ENCODE assay signal across 19 mouse cellular contexts in genomic region chr11:34726699-34727347, GRCm38 (mm10). TPM values are rescaled to one million over a fixed set of nuclear protein-coding genes. Genes with fewer than 3 reads are reported as not detected.
DNase-seq lines count a peak whose midpoint lies in the region; ATAC-seq and TF ChIP-seq lines count a peak whose summit lies in the region.
"Had no signal": no experiment of that assay in that cellular context is flagged by ENCODE, and none has a peak within 500 bp of the region (broad histone marks: within the 10 kb centered on the region; RNA-seq: fewer than 3 reads in every experiment).

No protein-coding gene starts in this region.

- H3K4me2 ChIP-seq in limb, embryonic 11.5 days (ENCODE audit: low read depth, severe bottlenecking), result no peak overlapping the region
- peak overlapping the region; percentile 43 for H3K4me2 ChIP-seq in liver, embryonic 12.5 days
- no peak overlapping the region for H3K4me2 ChIP-seq in liver, postnatal 0 days (ENCODE audit: low read depth, low read length)
- H3K4me2 ChIP-seq in hindbrain, embryonic 14.5 days (replicated peaks), result no peak overlapping the region
- no peak overlapping the region for H3K4me2 ChIP-seq in kidney, embryonic 16.5 days (replicated peaks; ENCODE audit: low read depth, low read length)
- H3K4me2 ChIP-seq: embryonic facial prominence, embryonic 13.5 days; forebrain, embryonic 13.5 days; heart, embryonic 12.5 days had no signal

- TF ChIP-seq POLR2A in bone marrow macrophage, adult 2 months (IDR thresholded peaks at IDR 0.05; ENCODE audit: borderline replicate concordance, low read depth, low read length), result no peak

- no peak overlapping the region for H3K4me3 ChIP-seq in limb, embryonic 11.5 days (ENCODE audit: low read depth, low read length)
- H3K4me3 ChIP-seq in limb, embryonic 10.5 days, result no peak overlapping the region
- no peak overlapping the region for H3K4me3 ChIP-seq in bone marrow macrophage, adult 2 months (ENCODE audit: insufficient read depth, low read length)
- no peak overlapping the region for H3K4me3 ChIP-seq in liver, embryonic 12.5 days
- no peak overlapping the region for H3K4me3 ChIP-seq in liver, postnatal 0 days (ENCODE audit: low read depth, low read length)
- no peak overlapping the region for H3K4me3 ChIP-seq in hindbrain, embryonic 14.5 days (replicated peaks; ENCODE audit: low read length)
- no peak overlapping the region for H3K4me3 ChIP-seq in kidney, embryonic 16.5 days (ENCODE audit: low read length)
- H3K4me3 ChIP-seq: embryonic facial prominence, embryonic 13.5 days; forebrain, embryonic 13.5 days; heart, embryonic 12.5 days had no signal

- no peaks in the 10 kb centered on the region for H3K4me1 ChIP-seq in limb, embryonic 11.5 days (ENCODE audit: control insufficient read depth, insufficient read depth, low read length)
- 0 out of 2 replicates have a peak, but pooled peaks cover 4% of the 10 kb centered on the region for H3K4me1 ChIP-seq in limb, embryonic 10.5 days
- peaks cover 29% of the 10 kb centered on the region for H3K4me1 ChIP-seq in bone marrow macrophage, adult 2 months (ENCODE audit: control insufficient read depth, insufficient read depth, low read length)
- H3K4me1 ChIP-seq in liver, embryonic 12.5 days, result peaks cover 18% of the 10 kb centered on the region
- no peaks in the 10 kb centered on the region for H3K4me1 ChIP-seq in liver, postnatal 0 days (ENCODE audit: insufficient read depth)
- no peaks in the 10 kb centered on the region for H3K4me1 ChIP-seq in hindbrain, embryonic 14.5 days (replicated peaks; ENCODE audit: control insufficient read depth, insufficient read depth, low read length)
- no peaks in the 10 kb centered on the region for H3K4me1 ChIP-seq in kidney, embryonic 16.5 days (ENCODE audit: insufficient read depth, low read length)
- H3K4me1 ChIP-seq: embryonic facial prominence, embryonic 13.5 days; heart, embryonic 12.5 days had no signal

- WGBS in limb, embryonic 11.5 days, result 82% methylated on average over 9 of the region's 9 CpGs
- WGBS in limb, embryonic 10.5 days, result 85% methylated on average over 9 of the region's 9 CpGs
- 77% methylated on average over 9 of the region's 9 CpGs for WGBS in liver, embryonic 12.5 days (ENCODE audit: insufficient replicate concordance)
- 80% methylated on average over 9 of the region's 9 CpGs for WGBS in liver, postnatal 0 days (ENCODE audit: insufficient replicate concordance)
- 88% methylated on average over 9 of the region's 9 CpGs for whole genome bisulfite sequencing in hindbrain, embryonic 14.5 days
- WGBS in kidney, embryonic 16.5 days, result 82% methylated on average over 9 of the region's 9 CpGs

- no peak overlapping the region for H3K9ac ChIP-seq in limb, embryonic 11.5 days (ENCODE audit: low read length)
- no peak overlapping the region for H3K9ac ChIP-seq in liver, embryonic 12.5 days
- no peak overlapping the region for H3K9ac ChIP-seq in liver, postnatal 0 days (replicated peaks)
- H3K9ac ChIP-seq in hindbrain, embryonic 14.5 days, result no peak overlapping the region
- no peak overlapping the region for H3K9ac ChIP-seq in kidney, embryonic 16.5 days (replicated peaks; ENCODE audit: low read length)
- H3K9ac ChIP-seq: embryonic facial prominence, embryonic 13.5 days; forebrain, embryonic 13.5 days; forebrain, postnatal 0 days; heart, embryonic 12.5 days had no signal

- peak; percentile 18 for DNase-seq in limb, embryonic 11.5 days (ENCODE audit: low spot score)
- no peak for DNase-seq in limb, embryonic 10.5 days (ENCODE audit: low spot score)
- DNase-seq in liver, postnatal 0 days, result peak; percentile 6
- no peak for DNase-seq in hindbrain, embryonic 14.5 days (ENCODE audit: low spot score)
- DNase-seq in adrenal gland, adult 2 months, result no peak
- DNase-seq: adrenal gland, postnatal 10 days; cerebellum, adult 2 months; cerebellum, postnatal 14 days; forebrain, postnatal 0 days; gastrocnemius, postnatal 25 days had no signal

- H3K36me3 ChIP-seq in limb, embryonic 11.5 days (ENCODE audit: control insufficient read depth, insufficient read depth, low read length), result no peaks in the 10 kb centered on the region
- no peaks in the 10 kb centered on the region for H3K36me3 ChIP-seq in limb, embryonic 10.5 days
- H3K36me3 ChIP-seq in liver, embryonic 12.5 days, result no peaks in the 10 kb centered on the region
- peaks cover 8% of the 10 kb centered on the region; the same call in 1 of the 2 replicates for H3K36me3 ChIP-seq in liver, postnatal 0 days (replicated peaks; ENCODE audit: insufficient read depth, low read length)
- H3K36me3 ChIP-seq in hindbrain, embryonic 14.5 days (replicated peaks; ENCODE audit: control insufficient read depth, insufficient read depth), result no peaks in the 10 kb centered on the region
- no peaks in the 10 kb centered on the region for H3K36me3 ChIP-seq in kidney, embryonic 16.5 days (ENCODE audit: insufficient read depth, low read length)
- H3K36me3 ChIP-seq: embryonic facial prominence, embryonic 13.5 days; heart, embryonic 12.5 days had no signal

- H3K27ac ChIP-seq in limb, embryonic 11.5 days (replicated peaks; ENCODE audit: low read depth, low read length), result no peak overlapping the region
- H3K27ac ChIP-seq in limb, embryonic 10.5 days, result no peak overlapping the region
- peak overlapping the region; percentile 35; the same call in 1 of the 2 replicates for H3K27ac ChIP-seq in bone marrow macrophage, adult 2 months (ENCODE audit: insufficient read depth, low read depth, low read length)
- peak overlapping the region; percentile 67 for H3K27ac ChIP-seq in liver, embryonic 12.5 days
- no peak overlapping the region for H3K27ac ChIP-seq in liver, postnatal 0 days (ENCODE audit: low read depth)
- H3K27ac ChIP-seq in hindbrain, embryonic 14.5 days, result no peak overlapping the region
- no peak overlapping the region for H3K27ac ChIP-seq in kidney, embryonic 16.5 days (ENCODE audit: low read length)
- H3K27ac ChIP-seq: embryonic facial prominence, embryonic 13.5 days; forebrain, embryonic 13.5 days had no signal

- no peak for TF ChIP-seq EP300 in liver, postnatal 0 days (IDR thresholded peaks at IDR 0.05; ENCODE audit: low read depth)

- no peaks in the 10 kb centered on the region for H3K9me3 ChIP-seq in limb, embryonic 11.5 days (ENCODE audit: control insufficient read depth, low read length)
- H3K9me3 ChIP-seq in limb, embryonic 10.5 days (replicated peaks), result no peaks in the 10 kb centered on the region
- H3K9me3 ChIP-seq in liver, embryonic 12.5 days (replicated peaks), result no peaks in the 10 kb centered on the region
- no peaks in the 10 kb centered on the region for H3K9me3 ChIP-seq in liver, postnatal 0 days (ENCODE audit: low read length)
- no peaks in the 10 kb centered on the region for H3K9me3 ChIP-seq in hindbrain, embryonic 14.5 days (ENCODE audit: control insufficient read depth, low read length)
- H3K9me3 ChIP-seq in kidney, embryonic 16.5 days (ENCODE audit: low read length), result no peaks in the 10 kb centered on the region
- H3K9me3 ChIP-seq: embryonic facial prominence, embryonic 13.5 days; forebrain, embryonic 13.5 days; heart, embryonic 12.5 days had no signal

- ATAC-seq in limb, embryonic 11.5 days (ENCODE audit: insufficient number of reproducible peaks, low FRiP score, low TSS enrichment, low read depth), result no peak
- ATAC-seq in liver, embryonic 12.5 days, result peak; percentile 67
- ATAC-seq in liver, postnatal 0 days, result no peak
- no peak for ATAC-seq in hindbrain, embryonic 14.5 days (ENCODE audit: low FRiP score)
- ATAC-seq in kidney, embryonic 16.5 days (ENCODE audit: low FRiP score, low TSS enrichment), result no peak
- ATAC-seq: forebrain, embryonic 13.5 days; forebrain, postnatal 0 days; hindbrain, embryonic 16.5 days; inflammation-experienced regulatory T-cells, adult 6 months; intestine, postnatal 0 days had no signal

- TF ChIP-seq CTCF in bone marrow macrophage, adult 2 months (IDR thresholded peaks at IDR 0.05; ENCODE audit: low read depth, low read length), result no peak
- no peak for TF ChIP-seq CTCF in liver, postnatal 0 days (IDR thresholded peaks at IDR 0.05; ENCODE audit: low read depth)

- H3K27me3 ChIP-seq in limb, embryonic 11.5 days (ENCODE audit: control insufficient read depth, insufficient read depth, low read length), result no peaks in the 10 kb centered on the region
- H3K27me3 ChIP-seq in limb, embryonic 10.5 days (ENCODE audit: low read depth, poor library complexity, severe bottlenecking), result no peaks in the 10 kb centered on the region
- H3K27me3 ChIP-seq in liver, embryonic 12.5 days (replicated peaks), result no peaks in the 10 kb centered on the region
- H3K27me3 ChIP-seq in liver, postnatal 0 days (ENCODE audit: insufficient read depth, low read length), result no peaks in the 10 kb centered on the region
- no peaks in the 10 kb centered on the region for H3K27me3 ChIP-seq in hindbrain, embryonic 14.5 days (ENCODE audit: control insufficient read depth, insufficient read depth, low read length)
- no peaks in the 10 kb centered on the region for H3K27me3 ChIP-seq in kidney, embryonic 16.5 days (ENCODE audit: insufficient read depth, low read length)
- H3K27me3 ChIP-seq: embryonic facial prominence, embryonic 13.5 days; forebrain, embryonic 13.5 days; heart, embryonic 12.5 days had no signal

RNA-seq across cellular contexts. Expression of gene Dock2, which starts 56.9 kb away (rescaled TPM):
- 0.25 and 0.41 TPM in 2 replicates for polyA plus RNA-seq in limb, embryonic 11.5 days (2014; fragmentation: Nextera tagmentation; extraction: Ambion mirVana)
- polyA plus RNA-seq in limb, embryonic 10.5 days (2016; fragmentation: Nextera tagmentation; extraction: Ambion mirVana), result 0.55 and 0.60 TPM in 2 replicates
- 95.9 and 104 TPM in 2 replicates for polyA plus RNA-seq in bone marrow macrophage, adult 2 months (2012; ENCODE audit: insufficient read depth, insufficient read length, missing spikeins)
- 6.1 and 6.3 TPM in 2 replicates for polyA plus RNA-seq in liver, embryonic 12.5 days (2016; fragmentation: Nextera tagmentation; extraction: Ambion mirVana)
- 2.9 and 3.9 TPM in 2 replicates for polyA plus RNA-seq in liver, postnatal 0 days (2015; fragmentation: Nextera tagmentation; extraction: Ambion mirVana)
- 0.84 and 1.4 TPM in 2 replicates for polyA plus RNA-seq in hindbrain, embryonic 14.5 days (2014; fragmentation: Nextera tagmentation; extraction: Ambion mirVana)
- total RNA-seq in adrenal gland, adult 2 months (2021), result 1 to 10 TPM; 3.7 to 4.1 TPM
- 0.75 and 0.97 TPM in 2 replicates for polyA plus RNA-seq in adrenal gland, adult 2 months (2012; rRNA removed)
- 1.4 and 1.6 TPM in 2 replicates for polyA plus RNA-seq in kidney, embryonic 16.5 days (2015; fragmentation: Nextera tagmentation; extraction: Ambion mirVana)

Comparison
In these comparisons a context has a peak if more than half of its experiments do, and no peak if none do; other contexts are left out.
1. DNase-seq: peak in limb, embryonic 11.5 days (single experiment) and liver, postnatal 0 days (single experiment); none in limb, embryonic 10.5 days (single experiment), hindbrain, embryonic 14.5 days (single experiment) and adrenal gland, adult 2 months (single experiment).
2. H3K27ac ChIP-seq: peak in bone marrow macrophage, adult 2 months (single experiment) and liver, embryonic 12.5 days (single experiment); none in limb, embryonic 11.5 days (single experiment), limb, embryonic 10.5 days (single experiment), liver, postnatal 0 days (single experiment), hindbrain, embryonic 14.5 days (single experiment) and kidney, embryonic 16.5 days (single experiment).
3. RNA of gene Dock2, which starts 56.9 kb away (polyA plus RNA-seq): 95.9 to 104 TPM in bone marrow macrophage, adult 2 months; 6.1 to 6.3 TPM in liver, embryonic 12.5 days, 2.9 to 3.9 TPM in liver, postnatal 0 days, 1.4 to 1.6 TPM in kidney, embryonic 16.5 days, 0.75 to 0.97 TPM in adrenal gland, adult 2 months, 0.84 to 1.4 TPM in hindbrain, embryonic 14.5 days, 0.55 to 0.60 TPM in limb, embryonic 10.5 days and 0.25 to 0.41 TPM in limb, embryonic 11.5 days; every median in the first group is over 10 times any median in the second.